Mouse (Mus musculus): ENCODE data around the gene Gli1. TPM values are rescaled to one million over a fixed set of nuclear protein-coding genes. Genes with fewer than 3 reads are reported as not detected.

Gene Gli1
- 2.0 and 2.2 TPM in 2 replicates for polyA plus RNA-seq (2015; fragmentation: Nextera tagmentation; extraction: Ambion mirVana)

DNA sequence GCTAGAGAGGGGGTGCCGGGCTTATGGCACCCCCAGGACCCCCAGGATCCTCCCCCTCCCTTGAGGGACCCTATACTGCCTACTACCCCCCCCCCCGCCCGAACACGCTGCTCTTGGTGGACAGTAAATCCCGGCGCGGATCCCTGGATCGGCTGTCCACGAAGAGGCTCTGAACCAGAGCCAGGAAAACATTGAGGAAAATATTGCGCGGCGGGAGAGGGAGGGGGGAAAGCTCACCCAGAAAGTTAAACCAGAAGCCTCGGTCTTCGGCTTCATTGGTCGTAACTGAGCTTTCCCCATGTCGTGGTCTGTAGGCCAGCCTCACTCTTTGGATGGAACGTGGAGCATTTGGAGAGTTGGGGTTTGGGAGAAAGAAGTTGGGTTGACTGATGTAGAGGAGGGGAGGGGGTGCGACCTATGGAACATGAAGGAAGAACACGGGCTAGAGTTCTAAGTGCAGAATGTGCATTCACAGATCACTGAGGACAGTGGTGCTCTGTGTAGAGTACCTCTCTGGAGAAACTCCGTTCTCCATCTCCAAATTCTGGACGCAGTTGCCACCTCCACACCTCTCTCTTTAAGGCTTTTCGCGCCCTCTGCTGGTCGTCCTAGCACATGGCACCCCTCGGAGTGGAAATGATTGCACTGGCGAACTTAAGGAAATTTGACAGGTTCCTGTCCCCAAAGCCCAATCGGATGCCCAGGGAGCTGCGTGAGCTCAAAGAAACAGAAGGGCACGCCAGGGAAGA, at the start of gene Gli1:
TSS of gene Gli1 (minus strand) at position 84 of the 749 bp plus-strand sequence.

DNA sequence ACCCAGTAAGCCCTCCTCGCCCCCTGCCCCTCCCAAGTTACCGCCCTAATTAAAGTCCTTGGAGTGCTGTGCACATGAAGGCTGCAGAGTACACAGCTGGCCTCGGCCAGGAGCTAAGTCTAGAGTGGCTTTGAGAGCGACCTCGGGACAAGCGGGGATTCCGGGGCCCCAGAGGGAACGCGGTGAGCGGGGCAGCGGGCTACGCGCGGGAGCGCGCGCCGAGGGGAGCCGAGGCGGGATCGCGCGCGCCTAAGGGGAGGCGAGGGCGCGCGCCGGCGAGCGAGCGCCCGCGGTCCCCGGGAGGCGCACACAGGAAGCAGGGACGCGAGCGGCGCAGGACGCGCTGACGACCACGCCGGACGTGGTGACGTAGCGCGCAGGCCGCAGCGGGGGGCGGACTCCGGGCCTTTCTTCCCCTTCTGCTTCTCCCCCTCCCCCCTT, 38.5 kb upstream of the Gli1 start, which contains the start of gene R3hdm2:
TSS of gene R3hdm2 (plus strand) at position 77 of the 441 bp plus-strand sequence.

GRCm38 (mm10) chr10:127369834-127370820, 28.4 kb upstream of the Gli1 start, which contains the start of gene Inhbc:
TSS of gene Inhbc (minus strand) at chr10:127370431.

DNA sequence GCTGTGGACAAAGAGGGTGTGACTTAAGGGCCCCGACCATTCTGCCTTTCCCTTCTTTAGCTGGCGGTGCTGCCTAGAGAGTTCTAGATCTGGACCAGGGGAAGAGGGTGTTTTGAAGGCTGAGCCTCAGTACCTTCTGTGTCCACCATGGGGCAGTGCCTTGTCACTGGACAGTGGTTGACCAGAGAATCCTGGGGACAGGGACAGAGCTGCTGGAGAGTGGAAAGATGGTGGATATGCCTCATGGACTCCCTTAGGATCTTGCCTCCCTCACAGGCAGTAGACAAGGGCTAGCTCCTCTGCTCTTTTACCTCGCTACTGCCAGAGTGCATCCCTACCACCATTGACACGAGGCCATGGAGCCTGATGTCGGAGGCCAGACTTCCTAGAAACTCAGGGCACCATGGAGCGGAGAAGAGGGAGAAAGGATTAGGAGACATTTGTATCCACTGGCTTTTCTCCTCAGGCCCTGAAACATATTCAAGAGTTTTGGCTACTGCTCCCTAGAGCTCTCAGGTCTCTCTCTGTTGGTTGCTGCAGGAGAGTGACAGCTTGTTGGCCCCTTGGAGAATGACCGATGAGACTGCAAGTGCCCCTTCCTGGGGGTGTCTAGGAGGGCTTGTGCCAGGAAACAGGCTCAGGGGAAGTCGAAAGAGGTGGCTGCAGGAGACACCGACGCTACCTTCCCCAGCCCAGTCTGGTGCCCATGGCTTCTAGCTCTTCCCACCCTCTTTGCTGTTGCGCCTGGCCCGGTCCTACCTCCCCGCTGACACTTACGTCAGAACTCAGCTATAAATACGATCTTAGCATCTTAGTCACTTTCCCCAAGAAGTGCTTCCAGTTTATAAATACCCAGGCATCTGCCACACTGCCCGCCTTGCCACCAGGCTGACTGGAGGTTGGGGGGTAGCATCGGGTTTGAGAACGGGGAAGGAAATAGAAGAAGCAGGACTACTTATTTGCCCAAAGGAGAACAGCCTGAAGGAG, 12.4 kb upstream of the Gli1 start, which contains the start of gene Inhbe:
TSS of gene Inhbe (minus strand) at position 503 of the 987 bp plus-strand sequence.

GRCm38 (mm10) chr10:127321621-127322020, 20.2 kb downstream of the Gli1 start, which contains the start of gene Arhgap9:
TSS of gene Arhgap9 (plus strand) at chr10:127321964.

GRCm38 (mm10) chr10:127311476-127312355, 30.1 kb downstream of the Gli1 start, which contains the start of gene Mars:
TSS of gene Mars (minus strand) at chr10:127311786.

GRCm38 (mm10) chr10:127288800-127289572, 52.8 kb downstream of the Gli1 start, which contains the start of gene Mbd6:
TSS of gene Mbd6 (minus strand) at chr10:127289018.

Other genes with a start within 250 kb of the Gli1 start
- 36.3 and 44.1 TPM in 2 replicates for gene Os9, start 220.8 kb downstream of the Gli1 start, polyA plus RNA-seq (2015; fragmentation: Nextera tagmentation; extraction: Ambion mirVana)
- 1.1 and 1.8 TPM in 2 replicates for gene B4galnt1, start 176.7 kb downstream of the Gli1 start, polyA plus RNA-seq (2015; fragmentation: Nextera tagmentation; extraction: Ambion mirVana)
- 1.7 and 2.8 TPM in 2 replicates for gene Slc26a10, start 161.3 kb downstream of the Gli1 start, polyA plus RNA-seq (2015; fragmentation: Nextera tagmentation; extraction: Ambion mirVana)
- gene Arhgef25, start 151.9 kb downstream of the Gli1 start, polyA plus RNA-seq (2015; fragmentation: Nextera tagmentation; extraction: Ambion mirVana), result 20.1 and 22.7 TPM in 2 replicates
- gene Dtx3, start 146.2 kb downstream of the Gli1 start, polyA plus RNA-seq (2015; fragmentation: Nextera tagmentation; extraction: Ambion mirVana), result 30.4 and 37.8 TPM in 2 replicates
- 7.4 and 9.7 TPM in 2 replicates for gene Pip4k2c, start 130.4 kb downstream of the Gli1 start, polyA plus RNA-seq (2015; fragmentation: Nextera tagmentation; extraction: Ambion mirVana)
- gene Kif5a, start 78.6 kb downstream of the Gli1 start, polyA plus RNA-seq (2015; fragmentation: Nextera tagmentation; extraction: Ambion mirVana), result 0.39 and 0.58 TPM in 2 replicates
- gene Dctn2, start 75.6 kb downstream of the Gli1 start, polyA plus RNA-seq (2015; fragmentation: Nextera tagmentation; extraction: Ambion mirVana), result 134 and 144 TPM in 2 replicates
- gene Mbd6, start 53.0 kb downstream of the Gli1 start, polyA plus RNA-seq (2015; fragmentation: Nextera tagmentation; extraction: Ambion mirVana), result 7.5 and 7.8 TPM in 2 replicates
- gene Mars, start 30.2 kb downstream of the Gli1 start, polyA plus RNA-seq (2015; fragmentation: Nextera tagmentation; extraction: Ambion mirVana), result 62.6 and 65.6 TPM in 2 replicates
- gene Arhgap9, start 20.0 kb downstream of the Gli1 start, polyA plus RNA-seq (2015; fragmentation: Nextera tagmentation; extraction: Ambion mirVana), result 3.8 and 5.7 TPM in 2 replicates
- gene Inhbe, start 12.4 kb upstream of the Gli1 start, polyA plus RNA-seq (2015; fragmentation: Nextera tagmentation; extraction: Ambion mirVana), result not detected in 2 replicates
- not detected in 2 replicates for gene Inhbc, start 28.5 kb upstream of the Gli1 start, polyA plus RNA-seq (2015; fragmentation: Nextera tagmentation; extraction: Ambion mirVana)
- 19.0 and 21.7 TPM in 2 replicates for gene R3hdm2, start 38.4 kb upstream of the Gli1 start, polyA plus RNA-seq (2015; fragmentation: Nextera tagmentation; extraction: Ambion mirVana)
- 123 and 126 TPM in 2 replicates for gene Stac3, start 159.7 kb upstream of the Gli1 start, polyA plus RNA-seq (2015; fragmentation: Nextera tagmentation; extraction: Ambion mirVana)
- 28.6 and 40.9 TPM in 2 replicates for gene Ndufa4l2, start 173.0 kb upstream of the Gli1 start, polyA plus RNA-seq (2015; fragmentation: Nextera tagmentation; extraction: Ambion mirVana)
- gene Shmt2, start 180.5 kb upstream of the Gli1 start, polyA plus RNA-seq (2015; fragmentation: Nextera tagmentation; extraction: Ambion mirVana), result 28.6 and 34.5 TPM in 2 replicates
- gene Nxph4, start 192.6 kb upstream of the Gli1 start, polyA plus RNA-seq (2015; fragmentation: Nextera tagmentation; extraction: Ambion mirVana), result 2.0 and 2.1 TPM in 2 replicates